Mouse (Mus musculus): ENCODE data around the gene Trpd52l3.

- TF ChIP-seq POLR2AphosphoS5 (IDR thresholded peaks at IDR 0.05; ENCODE audit: insufficient replicate concordance, low read depth, low read length): no peak
- TF ChIP-seq GATA1 (IDR thresholded peaks at IDR 0.05; ENCODE audit: borderline replicate concordance, low read length): no peak
- TF ChIP-seq CTCF (IDR thresholded peaks at IDR 0.05; ENCODE audit: low read depth, low read length): no peak
- no peak for TF ChIP-seq TAL1 (conservative IDR thresholded peaks at IDR 0.05; ENCODE audit: low read depth, low read length)
- no peak for TF ChIP-seq GATA2 (IDR thresholded peaks at IDR 0.05; ENCODE audit: borderline replicate concordance, low read depth, low read length)
Measured at GRCm38 (mm10) chr19:30043691-30044090, 40.1 kb downstream of the Trpd52l3 start.

Data from G1E (cell line).